Mouse (Mus musculus) bone marrow macrophage, adult 2 months (primary cell): ENCODE results near the gene Fndc3b.

ENCODE experiments used
- CTCF ChIP-seq: IDR thresholded peaks from 2 replicates; pipeline ENCODE4 v1.5.1; 2012; ENCODE audit warnings: low read depth, mild to moderate bottlenecking, low read length, moderate library complexity
- POLR2A ChIP-seq: IDR thresholded peaks from 2 replicates; pipeline ENCODE4 v1.6.1; 2012; ENCODE audit warnings: mild to moderate bottlenecking, low read depth, low read length, borderline replicate concordance

DNA sequence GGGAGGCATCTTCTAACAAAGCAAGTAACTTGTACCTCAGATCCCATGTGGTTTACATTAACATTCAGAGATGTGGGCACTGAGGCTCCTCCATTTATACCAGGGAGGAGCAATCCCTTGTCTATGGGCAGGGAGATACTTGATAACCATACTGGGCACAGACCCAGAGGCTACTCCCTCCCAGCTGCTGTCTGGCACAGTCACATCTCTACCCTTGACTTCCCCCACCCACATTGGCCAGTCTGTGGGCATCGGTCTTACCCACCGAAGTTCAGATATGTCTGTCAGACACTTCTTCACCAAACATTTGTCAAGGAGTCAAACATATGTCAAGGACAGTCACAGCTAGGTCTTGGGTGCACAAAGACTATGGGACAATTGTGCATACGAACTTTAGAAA lies 205.5 kb downstream of the Fndc3b start:
- TF ChIP-seq POLR2A (no peak), CTCF (no peak)
